Mouse (Mus musculus) bone marrow macrophage, adult 2 months (primary cell): ENCODE results near the gene Nxnl1. TPM values are rescaled to one million over a fixed set of nuclear protein-coding genes. Genes with fewer than 3 reads are reported as not detected.

Source experiments
- H3K27ac ChIP-seq: 2 replicates; pipeline ENCODE4 v1.5.1; 2012; ENCODE audit warnings: low read depth, low read length; ENCODE audit not compliant: insufficient read depth
- H3K4me1 ChIP-seq: 2 replicates; pipeline ENCODE4 v1.6.1; 2012; ENCODE audit warnings: low read length; ENCODE audit not compliant: control insufficient read depth, insufficient read depth
- H3K4me3 ChIP-seq: 2 replicates; pipeline ENCODE4 v1.5.1; 2012; ENCODE audit warnings: mild to moderate bottlenecking, low read length, moderate library complexity; ENCODE audit not compliant: insufficient read depth
- CTCF ChIP-seq: IDR thresholded peaks from 2 replicates; pipeline ENCODE4 v1.5.1; 2012; ENCODE audit warnings: low read depth, mild to moderate bottlenecking, low read length, moderate library complexity
- POLR2A ChIP-seq: IDR thresholded peaks from 2 replicates; pipeline ENCODE4 v1.6.1; 2012; ENCODE audit warnings: mild to moderate bottlenecking, low read depth, low read length, borderline replicate concordance
- polyA plus RNA-seq: library from polyadenylated mRNA; stranded (reverse); fragments of >200 nt; gene quantifications from 2 replicates; pipeline ENCODE4 v1.2.4, GENCODE M21; 2012; ENCODE audit not compliant: missing spikeins, insufficient read depth, insufficient read length

The Nxnl1 gene
- polyA plus RNA-seq, 1 experiment, result not detected

DNA sequence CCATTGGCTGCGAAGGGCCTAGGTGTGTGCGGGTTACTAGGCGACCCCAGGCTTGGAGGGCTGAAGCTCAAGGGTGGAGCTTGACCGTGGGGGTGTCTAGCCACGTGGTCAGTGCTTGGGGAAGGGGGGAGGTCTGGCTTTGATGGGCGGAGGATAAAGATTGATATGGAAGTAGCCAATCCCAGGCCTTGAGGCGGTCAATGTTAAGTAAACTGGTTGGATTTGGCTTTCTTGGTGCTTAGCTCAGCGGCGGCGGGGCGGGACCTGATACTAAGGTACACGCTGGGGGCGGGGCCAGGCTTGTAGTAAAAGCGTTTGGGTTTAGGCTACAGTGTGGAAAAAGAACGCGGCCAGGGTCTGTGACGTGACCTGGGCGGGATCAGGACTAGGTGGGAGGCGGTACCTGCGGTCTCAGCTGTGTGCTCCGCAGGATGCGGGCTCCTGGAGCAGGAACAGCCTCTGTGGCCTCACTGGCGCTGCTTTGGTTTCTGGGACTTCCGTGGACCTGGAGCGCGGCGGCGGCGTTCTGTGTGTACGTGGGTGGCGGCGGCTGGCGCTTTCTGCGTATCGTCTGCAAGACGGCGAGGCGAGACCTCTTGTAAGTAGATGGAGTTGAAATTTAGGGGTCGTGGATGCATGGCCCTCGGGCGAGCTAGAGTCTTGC is 4.0 kb upstream of the Nxnl1 start:
- TF ChIP-seq CTCF, result no peak
- TF ChIP-seq POLR2A, result no peak
- Histone ChIP-seq H3K4me3 (peak overlapping the region; percentile 78), H3K27ac (peak overlapping the region; percentile 43), H3K4me1 (peaks cover 29% of the 10 kb centered on the region)

DNA sequence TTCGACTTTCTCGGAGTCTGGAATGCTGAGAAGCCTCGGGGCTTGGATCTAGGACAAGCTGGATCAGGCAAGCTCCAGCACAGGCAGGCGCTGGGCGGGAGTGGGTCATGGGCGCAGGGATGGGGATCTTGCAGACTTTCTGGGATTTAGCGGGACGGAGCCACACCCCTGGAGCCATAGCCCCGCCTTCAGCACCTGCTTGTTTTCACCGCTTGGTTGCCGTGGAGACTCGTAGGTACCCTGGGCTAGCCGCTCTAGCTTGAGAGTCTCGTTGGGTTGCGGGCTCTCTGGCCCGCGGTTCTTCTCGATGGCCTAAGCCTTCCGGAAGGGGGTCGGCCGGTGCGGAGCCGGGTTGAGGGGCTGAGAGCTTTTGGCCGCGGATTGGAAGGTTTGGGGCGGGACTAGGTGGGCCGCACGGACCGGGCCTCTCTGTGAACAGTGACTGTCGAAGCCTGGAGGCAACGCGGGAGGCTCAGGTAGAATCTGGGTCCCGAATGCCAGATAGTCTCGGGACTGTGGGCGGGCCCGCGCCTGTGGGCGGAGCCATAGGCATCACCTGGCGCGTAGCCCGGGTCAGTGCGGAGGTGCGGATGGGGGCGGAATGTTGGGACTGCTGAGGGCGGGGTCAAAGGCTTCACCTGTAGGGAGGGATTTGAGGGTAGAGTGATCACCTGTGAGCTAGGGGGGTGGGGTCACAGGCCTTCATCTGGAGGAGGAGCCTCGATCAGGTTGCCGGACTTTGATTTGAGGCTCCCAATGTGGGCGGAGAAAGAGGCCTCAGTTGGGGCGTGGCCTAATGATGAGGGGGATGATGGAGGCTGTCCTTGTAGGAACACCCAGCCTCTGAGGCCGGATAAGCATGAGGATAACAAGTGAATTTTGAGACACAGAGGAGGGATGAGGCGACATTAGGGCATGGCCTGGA is 3.2 kb upstream of the Nxnl1 start:
- Histone ChIP-seq H3K4me3 (peak overlapping the region; percentile 62), H3K4me1 (peaks cover 29% of the 10 kb centered on the region), H3K27ac (peak overlapping the region; percentile 52)
- TF ChIP-seq POLR2A (no peak), CTCF (no peak)

DNA sequence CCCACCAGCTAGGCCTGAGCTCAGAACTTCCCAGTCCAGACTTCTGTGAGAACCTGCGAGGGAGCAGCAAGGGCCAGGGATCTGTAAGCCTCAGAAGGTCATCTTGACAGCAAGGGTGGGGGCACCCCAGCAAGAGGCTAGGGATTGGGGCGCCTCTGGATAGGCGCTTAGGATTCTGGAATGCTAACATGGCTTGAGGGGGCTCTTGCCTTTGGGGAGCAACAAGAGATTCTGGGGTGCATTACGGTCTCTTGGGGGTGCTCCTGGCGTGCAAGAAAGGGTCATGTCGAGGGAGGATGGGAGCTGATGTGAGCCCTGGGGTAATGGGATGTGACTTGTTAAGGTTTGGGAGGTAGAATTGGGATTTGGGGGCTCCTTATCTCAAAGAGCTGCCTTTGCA is 2.5 kb upstream of the Nxnl1 start:
- no peak for TF ChIP-seq CTCF
- TF ChIP-seq POLR2A, result no peak
- peaks cover 29% of the 10 kb centered on the region for H3K4me1 ChIP-seq
- H3K27ac ChIP-seq, result peak overlapping the region; percentile 52
- peak overlapping the region; percentile 62 for H3K4me3 ChIP-seq

DNA sequence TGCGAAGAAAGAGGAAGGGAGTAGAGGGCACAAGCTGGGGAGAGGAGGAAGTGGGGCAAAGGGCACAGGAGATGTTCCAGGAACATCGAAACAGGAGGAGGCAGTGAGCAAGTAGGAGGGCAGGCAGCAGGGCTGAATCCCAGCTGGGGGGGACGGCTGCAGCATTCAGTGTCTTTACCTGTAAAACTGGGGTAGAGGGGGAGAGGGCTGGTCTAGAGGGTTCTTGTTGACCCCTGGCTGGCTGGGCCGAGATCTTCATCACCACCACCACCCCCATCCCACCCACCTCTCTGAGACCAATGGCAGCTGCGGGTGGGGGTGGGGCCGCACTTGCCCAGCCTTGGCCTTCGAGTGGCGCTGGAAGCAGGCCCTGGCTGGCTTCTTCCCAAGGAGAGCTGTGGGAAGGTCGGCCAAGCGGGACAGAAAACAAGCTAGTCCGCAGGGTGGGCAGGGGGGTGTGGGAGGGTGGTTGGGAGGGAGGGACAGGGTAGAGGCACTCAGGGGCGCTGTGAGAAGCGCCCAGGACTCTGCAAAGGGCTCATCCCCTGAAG is 2.1 kb upstream of the Nxnl1 start, which contains the start of gene Slc27a1:
TSS of gene Slc27a1 (plus strand) at position 496 of the 551 bp plus-strand sequence.
- TF ChIP-seq POLR2A (no peak), CTCF (no peak; the same call in 1 of the 2 replicates)
- peak within 1 kb of the TSS; percentile 62 for H3K4me3 ChIP-seq
- H3K27ac ChIP-seq, result peak within 1 kb of the TSS; percentile 82
- H3K4me1 ChIP-seq, result peaks cover 29% of the 10 kb centered on the region

DNA sequence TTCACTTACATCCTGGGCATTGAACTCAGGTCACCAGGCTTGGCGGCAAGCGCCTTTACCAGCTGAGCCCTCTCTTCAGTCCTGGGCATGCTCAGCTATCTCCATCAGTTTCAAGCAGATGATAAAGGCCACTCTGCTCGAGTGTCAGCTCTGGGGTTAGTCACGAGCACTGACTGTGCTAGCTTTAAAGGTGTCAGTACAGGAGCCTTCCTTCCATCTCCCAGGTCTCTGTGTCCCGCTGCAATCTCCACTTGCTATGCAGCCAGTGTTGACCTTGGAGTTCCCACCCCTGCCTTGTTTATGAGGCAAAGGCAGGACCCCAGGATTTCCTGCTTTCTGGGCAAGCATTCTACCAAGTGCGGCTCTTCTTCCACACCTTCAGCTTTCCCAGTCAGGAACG is 1.2 kb upstream of the Nxnl1 start:
- H3K4me3 ChIP-seq, result no peak overlapping the region
- peaks cover 29% of the 10 kb centered on the region for H3K4me1 ChIP-seq
- H3K27ac ChIP-seq, result peak overlapping the region; percentile 82
- TF ChIP-seq CTCF (no peak), POLR2A (no peak)

DNA sequence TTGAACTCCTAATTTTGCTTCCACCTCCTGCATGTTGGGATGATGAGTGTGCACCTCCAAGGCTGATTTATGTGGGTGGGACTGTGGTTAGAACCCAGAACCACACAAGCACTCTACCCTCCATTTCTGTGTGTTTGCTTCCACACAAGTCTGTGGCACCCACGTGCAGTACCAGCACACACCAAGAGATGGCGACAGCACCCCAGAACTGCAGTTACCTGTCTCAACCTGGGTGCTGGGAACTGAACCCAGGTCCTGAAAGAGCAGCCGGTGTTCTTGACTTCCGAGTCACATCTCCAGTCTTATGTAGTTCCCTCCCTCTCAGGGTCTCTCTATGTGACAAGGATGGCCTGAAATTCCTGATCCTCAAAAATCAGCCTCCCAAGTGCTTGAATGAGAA is 2.4 kb downstream of the Nxnl1 start:
- H3K4me1 ChIP-seq, result peaks cover 20% of the 10 kb centered on the region

DNA sequence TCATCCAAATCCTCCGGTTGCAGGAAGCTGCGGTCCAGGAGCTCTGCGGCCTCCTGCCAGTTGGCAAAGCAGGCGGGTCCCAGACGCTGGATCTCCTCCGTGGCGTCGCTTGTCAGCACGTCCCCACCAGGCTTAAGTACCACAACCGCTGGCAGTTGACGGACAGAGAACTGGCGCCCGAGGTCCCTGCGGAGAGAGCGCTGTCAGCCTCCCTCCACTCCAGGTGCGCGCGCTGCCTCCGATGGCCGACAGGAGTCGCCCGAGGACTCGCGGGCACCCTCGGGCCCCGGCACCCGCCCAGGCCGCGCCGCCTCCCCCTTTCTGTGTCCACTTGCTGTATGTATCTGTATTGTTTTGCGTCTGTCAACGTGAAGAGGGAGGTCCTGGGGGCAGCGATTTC is 3.6 kb downstream of the Nxnl1 start:
- Histone ChIP-seq H3K4me1 (peaks cover 16% of the 10 kb centered on the region), H3K4me3 (peak overlapping the region; percentile 20; the same call in 1 of the 2 replicates), H3K27ac (no peak overlapping the region)
- TF ChIP-seq CTCF (peak; percentile 53; the same call in 1 of the 2 replicates), POLR2A (no peak)

More for the DNA sequence above, 2.4 kb downstream of the Nxnl1 start:
- no peak for TF ChIP-seq CTCF
- TF ChIP-seq POLR2A, result no peak
- no peak overlapping the region for H3K27ac ChIP-seq
- no peak overlapping the region for H3K4me3 ChIP-seq

DNA sequence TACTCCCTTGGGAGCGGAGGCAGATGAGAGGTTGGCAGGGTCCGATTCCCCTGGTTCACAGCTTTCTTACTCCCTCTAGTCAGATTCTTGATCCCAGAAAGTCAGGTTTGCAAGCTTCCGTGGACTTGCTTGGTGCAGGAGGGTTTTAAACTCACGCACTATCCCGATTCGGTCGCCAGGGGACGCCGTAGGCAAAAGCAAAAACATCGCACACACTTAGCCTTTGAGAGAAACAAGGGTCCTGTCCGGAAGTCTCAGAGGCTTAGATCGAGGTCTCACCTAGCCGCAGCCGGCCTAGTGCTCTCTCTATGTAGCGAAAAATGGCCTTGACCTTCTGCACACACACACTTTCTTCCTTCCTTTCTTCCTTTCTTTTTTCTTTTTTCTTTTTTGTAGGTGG is 5.0 kb downstream of the Nxnl1 start:
- no peak overlapping the region for H3K27ac ChIP-seq
- H3K4me1 ChIP-seq, result peaks cover 6% of the 10 kb centered on the region
- H3K4me3 ChIP-seq, result no peak overlapping the region
- TF ChIP-seq POLR2A, result no peak
- peak; percentile 98 for TF ChIP-seq CTCF

DNA sequence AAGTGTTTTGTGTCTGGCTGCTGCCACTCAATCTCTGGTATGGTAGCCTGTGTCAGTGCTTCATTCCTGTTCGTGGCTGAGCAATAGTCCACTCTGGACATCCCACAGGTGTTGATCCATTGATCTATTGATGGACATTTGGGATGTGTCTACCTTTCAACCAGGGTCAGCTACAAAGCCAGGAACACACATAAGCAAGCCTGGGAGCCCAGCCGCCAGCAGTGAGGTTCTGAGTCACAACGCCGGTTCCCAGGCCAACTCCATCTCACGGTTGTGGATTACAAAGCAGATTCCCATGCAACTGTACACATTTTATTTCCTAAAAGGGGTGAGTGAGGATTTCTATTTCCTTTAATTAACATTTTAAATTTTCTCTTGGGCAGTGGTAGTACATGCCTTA is 5.6 kb downstream of the Nxnl1 start:
- no peak overlapping the region for H3K4me3 ChIP-seq
- TF ChIP-seq CTCF (no peak), POLR2A (no peak)
- H3K27ac ChIP-seq, result no peak overlapping the region
- H3K4me1 ChIP-seq, result peaks cover 6% of the 10 kb centered on the region

DNA sequence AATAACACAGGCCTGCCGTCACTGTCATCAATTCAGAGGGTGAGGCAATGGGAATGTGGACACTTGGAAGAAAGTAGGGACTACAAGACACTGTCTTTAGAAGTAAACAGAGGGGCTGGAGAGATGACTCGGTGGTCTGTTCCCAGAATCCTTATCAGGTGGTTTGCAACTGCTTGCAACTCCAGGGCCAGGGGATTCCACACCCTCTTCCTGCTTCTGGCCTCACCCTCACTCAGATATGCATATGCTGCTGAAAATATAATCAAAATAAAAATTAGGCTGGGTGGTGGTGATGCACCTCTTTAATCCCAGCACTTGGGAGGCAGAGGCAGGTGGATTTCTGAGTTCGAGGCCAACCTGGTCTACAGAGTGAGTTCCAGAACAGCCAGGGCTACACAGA is 6.3 kb downstream of the Nxnl1 start:
- no peak overlapping the region for H3K27ac ChIP-seq
- peaks cover 6% of the 10 kb centered on the region for H3K4me1 ChIP-seq
- TF ChIP-seq CTCF (no peak), POLR2A (no peak)

More for the DNA sequence above, 6.3 kb downstream of the Nxnl1 start:
- H3K4me3 ChIP-seq, result no peak overlapping the region
